Mouse (Mus musculus) C2C12 (cell line): Measurements from ENCODE around the gene Myo1b.

Experiments used
- CTCF ChIP-seq: IDR thresholded peaks from one replicate; pipeline ENCODE4 v1.5.1; 2011; ENCODE audit not compliant: control insufficient read depth, insufficient read depth, insufficient read length
- USF1 ChIP-seq: IDR thresholded peaks from one replicate; pipeline ENCODE4 v1.6.1; 2011; ENCODE audit warnings: low read depth, mild to moderate bottlenecking, control low read depth, moderate library complexity

- TF ChIP-seq CTCF, result no peak
- no peak for TF ChIP-seq USF1
These were observed 162.2 kb downstream of the Myo1b start for GRCm38 (mm10) chr1:51753621-51754020.
